Mouse (Mus musculus) hindbrain, postnatal 0 days (tissue): ENCODE measurements around the gene Zbtb45. TPM values are rescaled to one million over a fixed set of nuclear protein-coding genes. Genes with fewer than 3 reads are reported as not detected.

Experiments used
- ATAC-seq: fragments of 200-750 bp; cut with Nextera tagmentation; 2 replicates; pipeline ENCODE4 v1.8.0; 2017; ENCODE audit warnings: mild to moderate bottlenecking, moderate TSS enrichment, moderate library complexity
- DNase-seq: peaks from one replicate; pipeline ENCODE4 v3.0.0-alpha.2; 2015; ENCODE audit warnings: low spot score
- H3K27ac ChIP-seq: fragments of 300-500 bp; sonication (generic); 2 replicates; pipeline ENCODE4 v1.5.1; 2014; ENCODE audit warnings: mild to moderate bottlenecking
- H3K27me3 ChIP-seq: fragments of 300-500 bp; sonication (generic); 2 replicates; pipeline ENCODE4 v1.6.1; 2014; ENCODE audit warnings: low read length, mixed read lengths; ENCODE audit not compliant: insufficient read depth
- H3K36me3 ChIP-seq: fragments of 300-500 bp; sonication (generic); 2 replicates; pipeline ENCODE4 v1.6.1; 2014; ENCODE audit warnings: low read length, mixed read lengths; ENCODE audit not compliant: insufficient read depth
- H3K4me1 ChIP-seq: fragments of 300-500 bp; sonication (generic); 2 replicates; pipeline ENCODE4 v1.6.1; 2014; ENCODE audit warnings: antibody characterized with exemption, low read length, mixed read lengths; ENCODE audit not compliant: insufficient read depth
- H3K4me2 ChIP-seq: fragments of 300-500 bp; sonication (generic); 2 replicates; pipeline ENCODE4 v1.6.1; 2014; ENCODE audit warnings: low read depth, mild to moderate bottlenecking, low read length, moderate library complexity, mixed read lengths
- H3K4me3 ChIP-seq: fragments of 300-500 bp; sonication (generic); 2 replicates; pipeline ENCODE4 v1.5.1; 2014; ENCODE audit warnings: low read length
- H3K9ac ChIP-seq: fragments of 300-500 bp; sonication (generic); replicated peaks from 2 replicates; pipeline ENCODE4 v1.6.1; 2014; ENCODE audit warnings: mild to moderate bottlenecking, low read length, moderate library complexity, mixed read lengths
- H3K9me3 ChIP-seq: fragments of 300-500 bp; sonication (generic); 2 replicates; pipeline ENCODE4 v1.6.1; 2016; ENCODE audit warnings: low read length, mixed read lengths
- CTCF ChIP-seq: IDR thresholded peaks from 2 replicates; pipeline ENCODE4 v1.5.1; 2016; ENCODE audit warnings: antibody characterized with exemption, control low read depth, low read depth
- WGBS: fragments of 180-500 bp; shearing (Covaris S2); extraction: QIAGEN DNeasy Blood & Tissue Kit; methylation state at CpG from one replicate; pipeline ENCODE4 v1.1.7; 2014; 5-methylcytosine and 5-hydroxymethylcytosine counted together
- polyA plus RNA-seq: library from polyadenylated mRNA; unstranded; fragments of >200 nt; fragmentation: Nextera tagmentation; extraction: Ambion mirVana; gene quantifications from 2 replicates; pipeline ENCODE4 v1.2.1, GENCODE M21; 2015
- total RNA-seq: library from RNA; depleted of rRNA; stranded (reverse); fragments of >200 nt; gene quantifications from 2 replicates; pipeline ENCODE4 v1.2.3, GENCODE M21; 2014; rRNA removed

Gene Zbtb45
- total RNA-seq (41.6 and 47.6 TPM in 2 replicates), polyA plus RNA-seq (23.9 and 24.6 TPM in 2 replicates)

DNA sequence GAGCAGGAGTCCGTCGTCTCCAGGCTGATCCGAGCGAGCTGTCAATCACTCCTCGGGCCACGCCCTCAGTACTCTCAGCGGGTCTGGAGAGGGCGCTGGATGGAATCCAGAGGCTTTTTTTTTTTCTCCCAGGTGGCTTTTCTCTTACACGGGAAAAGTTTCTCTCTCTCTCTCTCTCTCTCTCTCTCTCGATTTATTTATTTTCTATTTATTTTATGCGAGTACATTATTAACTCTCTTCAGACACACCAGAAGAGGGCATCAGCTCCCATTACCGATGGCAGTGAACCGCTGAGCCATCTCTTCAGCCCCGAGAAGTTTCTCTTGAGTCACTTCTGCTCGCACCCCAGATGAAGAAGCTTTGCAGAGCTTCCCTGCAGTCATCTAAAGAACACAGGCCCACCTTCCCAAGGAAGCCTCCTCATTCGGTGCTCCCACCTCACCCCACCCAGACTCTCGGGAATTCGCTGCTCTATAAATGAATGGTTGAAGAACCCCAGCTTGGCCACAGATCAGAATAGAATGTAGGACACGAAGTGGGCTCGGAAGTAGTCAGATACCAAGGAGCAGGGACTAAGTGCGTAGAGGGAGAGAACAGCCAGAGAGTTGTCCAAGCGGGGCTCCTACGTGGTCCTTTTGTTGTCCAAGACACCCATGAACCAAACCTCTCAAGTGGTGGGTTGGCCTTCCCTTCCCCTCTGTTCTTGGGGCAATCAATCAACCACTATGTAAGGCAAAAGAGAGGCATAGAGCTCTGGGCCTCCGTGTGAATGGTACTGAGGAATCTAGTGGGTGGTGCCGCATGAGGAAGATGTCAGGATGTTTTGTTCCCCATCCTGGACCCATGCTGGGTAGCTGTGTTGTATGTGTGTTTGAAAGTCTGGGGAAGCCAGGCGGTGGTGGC, at the start of gene Zbtb45:
TSS of gene Zbtb45 (minus strand) at position 30 of the 904 bp plus-strand sequence.
- peaks cover 10% of the 10 kb centered on the region; the same call in 1 of the 2 replicates for H3K4me1 ChIP-seq
- peak; percentile 2; the same call in 1 of the 2 replicates for TF ChIP-seq CTCF
- DNase-seq (peak; percentile 5), ATAC-seq (no peak)
- 5% methylated on average over 26 of the region's 26 CpGs for WGBS
- H3K9me3 ChIP-seq = no peaks in the 10 kb centered on the region
- H3K27ac ChIP-seq = peak within 1 kb of the TSS; percentile 73
- peak within 1 kb of the TSS; percentile 44 for H3K4me3 ChIP-seq
- peaks cover 15% of the 10 kb centered on the region for H3K36me3 ChIP-seq
- no peaks in the 10 kb centered on the region for H3K27me3 ChIP-seq
- peak within 1 kb of the TSS; percentile 70 for H3K4me2 ChIP-seq
- peak within 1 kb of the TSS; percentile 56 for H3K9ac ChIP-seq

DNA sequence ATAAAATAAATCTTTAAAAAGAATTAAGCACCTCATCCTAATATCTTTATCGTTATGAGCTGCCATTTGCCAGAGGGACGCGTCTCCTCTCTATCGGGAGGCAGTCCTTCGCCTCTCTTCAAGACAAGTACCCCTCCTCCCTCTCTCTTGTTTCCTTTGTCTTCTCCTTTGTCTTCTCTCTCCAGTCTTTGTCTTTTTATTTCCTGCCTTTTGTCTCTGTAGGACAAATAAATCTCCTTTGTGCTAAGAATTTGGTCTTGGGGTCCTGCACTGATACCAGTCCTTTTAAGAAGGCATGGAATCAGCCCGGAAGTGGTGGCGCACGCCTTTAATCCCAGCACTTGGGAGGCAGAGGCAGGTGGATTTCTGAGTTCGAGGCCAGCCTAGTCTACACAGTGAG, 49.7 kb upstream of the Zbtb45 start:
- 86% methylated on average over 9 of the region's 9 CpGs for WGBS
- no peak for ATAC-seq
- no peak for TF ChIP-seq CTCF

DNA sequence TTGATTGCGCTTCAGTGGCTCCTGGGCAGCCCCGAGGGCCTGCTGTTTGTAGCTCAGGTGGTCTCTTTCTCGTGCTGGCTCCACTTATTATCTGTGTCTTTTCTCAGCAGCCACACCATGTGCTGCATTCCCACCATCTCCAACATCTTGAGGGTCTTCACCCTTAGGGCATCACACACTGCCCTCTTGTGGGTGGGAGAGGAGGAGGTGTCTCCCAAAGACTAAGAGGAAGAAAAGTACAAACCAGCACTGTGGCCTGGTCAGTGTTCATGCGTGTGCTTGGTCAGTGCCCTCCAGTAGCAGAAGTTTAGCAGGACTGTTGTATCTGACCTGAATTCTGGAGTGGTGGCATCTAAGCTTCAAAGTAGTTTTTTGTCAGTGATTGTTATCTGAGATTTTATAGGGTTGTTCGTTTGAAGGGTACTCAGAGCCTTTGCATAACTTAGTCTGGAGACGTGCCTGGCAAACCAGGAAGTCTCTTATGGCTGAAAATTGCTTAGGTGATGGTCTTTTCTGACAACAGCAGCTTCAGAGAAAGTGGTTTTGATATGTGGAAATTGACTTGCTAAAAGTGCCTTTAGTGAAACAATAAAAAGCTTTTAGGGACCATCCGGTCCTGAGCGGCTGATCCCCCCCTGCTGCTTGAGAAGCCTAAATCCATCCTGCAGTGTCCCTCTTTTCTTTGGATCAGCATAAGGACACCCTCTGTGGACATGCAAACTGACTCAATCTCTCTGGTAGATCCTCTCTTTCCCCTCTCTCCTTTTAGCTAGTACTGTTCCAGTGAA, 47.3 kb upstream of the Zbtb45 start:
- no peak overlapping the region for H3K27ac ChIP-seq
- H3K9ac ChIP-seq = no peak overlapping the region
- WGBS = 54% methylated on average over 8 of the region's 8 CpGs
- H3K27me3 ChIP-seq = no peaks in the 10 kb centered on the region
- DNase-seq (no peak), ATAC-seq (no peak)
- no peak overlapping the region for H3K4me2 ChIP-seq
- no peaks in the 10 kb centered on the region for H3K9me3 ChIP-seq
- no peak overlapping the region for H3K4me3 ChIP-seq
- H3K36me3 ChIP-seq = no peaks in the 10 kb centered on the region
- TF ChIP-seq CTCF = peak; percentile 46
- no peaks in the 10 kb centered on the region for H3K4me1 ChIP-seq

More for the DNA sequence above, 49.7 kb upstream of the Zbtb45 start:
- Histone ChIP-seq H3K9me3 (no peaks in the 10 kb centered on the region), H3K27me3 (no peaks in the 10 kb centered on the region), H3K4me1 (no peaks in the 10 kb centered on the region), H3K4me2 (no peak overlapping the region), H3K36me3 (no peaks in the 10 kb centered on the region), H3K4me3 (no peak overlapping the region), H3K9ac (no peak overlapping the region), H3K27ac (no peak overlapping the region)
- no peak for DNase-seq

DNA sequence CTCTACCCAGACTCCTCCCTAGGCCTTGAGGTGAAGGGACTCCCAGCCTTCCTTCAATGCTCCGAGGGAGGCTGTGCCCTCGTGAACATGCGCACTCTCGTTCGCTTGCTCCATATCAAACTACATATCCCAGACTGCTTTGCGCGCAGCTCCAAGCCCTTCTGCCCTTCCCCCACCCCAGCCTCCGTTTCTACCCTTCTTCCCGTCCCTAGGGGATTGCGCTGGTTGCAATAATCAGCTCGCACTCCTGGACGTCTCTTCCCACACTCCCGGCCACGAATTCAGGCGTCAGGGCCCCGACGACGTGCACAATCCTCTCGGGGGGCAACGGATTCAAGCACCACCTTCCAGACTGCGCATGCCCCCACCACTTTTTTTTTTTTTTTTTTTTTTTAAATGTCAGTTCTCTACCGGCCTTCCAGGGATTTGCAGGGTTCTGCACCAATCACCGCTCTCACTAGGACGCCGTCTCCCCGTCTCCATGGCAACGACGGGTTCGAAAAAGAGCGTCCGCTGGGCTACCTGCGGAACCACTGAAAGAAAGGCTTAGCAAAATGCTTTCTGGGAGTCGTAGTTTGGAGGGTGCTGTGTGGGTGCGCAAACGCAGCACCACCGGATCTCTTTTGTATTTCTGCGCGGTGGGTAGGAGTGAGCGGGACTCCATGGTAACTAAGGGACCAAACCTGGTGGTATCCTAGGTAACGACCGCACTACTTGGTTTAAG, 44.6 kb upstream of the Zbtb45 start, which contains the start of gene Mzf1:
TSS of gene Mzf1 (minus strand) at position 478 of the 724 bp plus-strand sequence.
- peak; percentile 99 for DNase-seq
- no peaks in the 10 kb centered on the region for H3K9me3 ChIP-seq
- no peaks in the 10 kb centered on the region for H3K36me3 ChIP-seq
- H3K4me2 ChIP-seq = peak within 1 kb of the TSS; percentile 61
- H3K27ac ChIP-seq = peak within 1 kb of the TSS; percentile 81
- no peaks in the 10 kb centered on the region for H3K4me1 ChIP-seq
- H3K9ac ChIP-seq = peak within 1 kb of the TSS; percentile 55
- peak within 1 kb of the TSS; percentile 52 for H3K4me3 ChIP-seq
- under 1% methylated on average over 41 of the region's 41 CpGs for WGBS
- no peaks in the 10 kb centered on the region for H3K27me3 ChIP-seq
- peak; percentile 96 for ATAC-seq
- TF ChIP-seq CTCF = peak; percentile 6

DNA sequence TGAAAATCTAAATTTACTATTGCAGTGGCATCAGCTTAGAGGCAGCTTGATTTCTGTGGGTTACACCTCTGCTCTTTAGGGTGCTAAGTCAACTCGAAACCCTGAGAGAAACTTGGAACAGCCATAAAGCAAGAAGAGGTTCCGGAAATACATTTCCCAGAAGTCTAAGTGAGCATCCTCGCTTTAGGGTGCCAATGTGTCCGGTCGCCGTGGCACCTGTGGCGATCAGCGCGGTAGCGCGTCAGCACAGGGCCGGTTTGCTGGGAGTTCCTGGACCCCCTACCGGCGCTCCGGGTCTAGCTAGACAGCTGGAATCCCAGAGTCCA, 44.1 kb upstream of the Zbtb45 start:
- Histone ChIP-seq H3K9ac (peak overlapping the region; percentile 55), H3K36me3 (no peaks in the 10 kb centered on the region), H3K4me1 (no peaks in the 10 kb centered on the region), H3K27ac (peak overlapping the region; percentile 81), H3K27me3 (no peaks in the 10 kb centered on the region), H3K4me3 (peak overlapping the region; percentile 52), H3K9me3 (no peaks in the 10 kb centered on the region), H3K4me2 (peak overlapping the region; percentile 61)
- no peak; the same call in 1 of the 2 replicates for TF ChIP-seq CTCF
- ATAC-seq = no peak
- DNase-seq = no peak
- under 1% methylated on average over 15 of the region's 15 CpGs for WGBS

DNA sequence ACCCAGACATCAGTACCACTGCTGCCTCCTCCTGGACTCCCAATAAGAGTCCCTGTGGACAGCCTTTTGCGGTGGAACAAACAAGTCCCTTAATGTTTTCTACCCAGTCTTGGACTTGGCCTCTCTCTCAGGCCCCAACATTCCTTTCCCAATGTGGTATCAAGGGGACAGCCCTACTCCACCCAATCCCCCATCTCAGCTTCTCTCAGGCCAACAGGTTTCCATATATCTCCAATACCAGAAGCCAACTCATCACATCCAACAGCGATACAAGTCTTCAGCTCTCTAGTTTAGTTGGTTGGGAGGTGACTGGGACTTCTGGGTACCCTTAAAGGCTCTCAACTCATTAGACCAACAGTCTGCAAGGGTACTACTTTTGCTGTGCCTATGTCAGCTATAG, 43.7 kb upstream of the Zbtb45 start:
- WGBS = 95% methylated on average over 2 of the region's 2 CpGs
- ATAC-seq = no peak
- H3K36me3 ChIP-seq = no peaks in the 10 kb centered on the region
- H3K9ac ChIP-seq = no peak overlapping the region; the same call in 1 of the 2 replicates
- no peaks in the 10 kb centered on the region for H3K9me3 ChIP-seq
- no peaks in the 10 kb centered on the region for H3K4me1 ChIP-seq
- no peaks in the 10 kb centered on the region for H3K27me3 ChIP-seq
- DNase-seq = no peak
- peak overlapping the region; percentile 52 for H3K4me3 ChIP-seq
- peak overlapping the region; percentile 61 for H3K4me2 ChIP-seq
- peak overlapping the region; percentile 81; the same call in 1 of the 2 replicates for H3K27ac ChIP-seq
- no peak for TF ChIP-seq CTCF
